Mouse (Mus musculus): ENCODE results near the gene Pip5k1c. TPM values are rescaled to one million over a fixed set of nuclear protein-coding genes. Genes with fewer than 3 reads are reported as not detected.
A peak's percentile ranks its signal among the peaks of the same experiment; 100 is the strongest.

Gene Pip5k1c
- polyA plus RNA-seq, 1 experiment from 2014 or later = 62.9 TPM

DNA sequence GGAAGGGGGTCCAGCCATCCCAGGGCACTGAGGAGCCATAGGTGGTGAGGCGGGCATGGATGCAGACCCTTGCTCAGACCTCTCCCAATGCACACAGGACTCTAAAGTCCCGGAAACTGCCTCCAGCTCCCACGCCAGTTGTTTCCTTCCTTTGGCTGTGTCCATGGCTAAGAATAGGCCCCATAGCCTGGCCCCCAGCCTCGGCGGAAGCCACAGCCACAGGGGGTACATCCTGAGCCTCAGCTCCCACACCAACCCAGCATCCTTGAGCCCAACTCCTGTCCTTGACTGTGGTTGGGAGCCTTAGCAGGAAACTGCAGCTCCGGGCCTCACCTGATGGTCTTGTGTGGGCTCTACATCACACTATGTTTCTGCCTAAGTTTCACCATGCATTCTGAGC, 34.1 kb downstream of the Pip5k1c start:
- no peaks in the 10 kb centered on the region for H3K27me3 ChIP-seq (ENCODE audit: insufficient read depth, low read length)
- no peak overlapping the region for H3K4me3 ChIP-seq (ENCODE audit: low read length)
- no peaks in the 10 kb centered on the region for H3K9me3 ChIP-seq (ENCODE audit: low read length)
- H3K4me1 ChIP-seq (ENCODE audit: insufficient read depth, low read length) = peaks cover 33% of the 10 kb centered on the region
- WGBS = 76% methylated on average over 6 of the region's 6 CpGs
- peaks cover 51% of the 10 kb centered on the region for H3K36me3 ChIP-seq (ENCODE audit: insufficient read depth, low read length)
- H3K27ac ChIP-seq (ENCODE audit: low read length) = peak overlapping the region; percentile 76
- no peak overlapping the region for H3K9ac ChIP-seq (replicated peaks; ENCODE audit: low read length)
- no peak overlapping the region for H3K4me2 ChIP-seq (replicated peaks; ENCODE audit: low read depth, low read length)
- peak; percentile 17; the same call in 1 of the 2 replicates for ATAC-seq (ENCODE audit: low FRiP score, low TSS enrichment)

- peaks cover 43% of the 10 kb centered on the region for H3K36me3 ChIP-seq (ENCODE audit: insufficient read depth, low read length)
- no peak for ATAC-seq (ENCODE audit: low FRiP score, low TSS enrichment)
- H3K4me2 ChIP-seq (replicated peaks; ENCODE audit: low read depth, low read length) = peak overlapping the region; percentile 34; the same call in 1 of the 2 replicates
- H3K9me3 ChIP-seq (ENCODE audit: low read length) = no peaks in the 10 kb centered on the region
- H3K27ac ChIP-seq (ENCODE audit: low read length) = peak overlapping the region; percentile 89
- 0 out of 2 replicates have a peak, but pooled peaks cover 3% of the 10 kb centered on the region for H3K27me3 ChIP-seq (ENCODE audit: insufficient read depth, low read length)
- peaks cover 29% of the 10 kb centered on the region for H3K4me1 ChIP-seq (ENCODE audit: insufficient read depth, low read length)
- no peak overlapping the region for H3K4me3 ChIP-seq (ENCODE audit: low read length)
- WGBS = 12% methylated on average over 2 of the region's 2 CpGs
- 0 out of 2 replicates have a peak overlapping the region, but pooled peaks have one; percentile 3 for H3K9ac ChIP-seq (replicated peaks; ENCODE audit: low read length)
Measured at GRCm38 (mm10) chr10:81327959-81328358, 35.2 kb downstream of the Pip5k1c start.

DNA sequence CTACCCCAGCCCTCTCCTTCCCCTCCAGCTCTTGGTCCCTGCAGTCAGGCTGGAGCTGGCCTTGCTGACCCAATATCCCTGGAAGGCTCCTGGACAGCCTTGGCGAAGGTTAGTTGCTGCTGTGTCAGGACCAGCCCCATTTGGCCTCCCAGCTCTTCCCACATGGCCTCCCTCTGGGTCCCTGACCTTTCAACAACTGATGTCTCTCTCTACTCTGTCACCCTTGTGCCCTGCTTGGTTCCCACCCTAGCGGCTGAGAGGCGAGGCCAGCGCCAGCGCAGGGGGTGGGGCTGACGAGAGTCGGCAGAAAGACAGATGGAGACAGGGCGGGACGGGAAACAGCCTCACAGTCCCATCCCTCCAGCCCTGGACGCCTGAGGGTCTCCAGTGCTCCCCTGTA, 35.6 kb downstream of the Pip5k1c start, which contains the start of gene Tbxa2r:
TSS of gene Tbxa2r (plus strand) at position 346 of the 400 bp plus-strand sequence.
- peaks cover 29% of the 10 kb centered on the region for H3K4me1 ChIP-seq (ENCODE audit: insufficient read depth, low read length)
- 0 out of 2 replicates have a peak, but pooled peaks cover 4% of the 10 kb centered on the region for H3K27me3 ChIP-seq (ENCODE audit: insufficient read depth, low read length)
- peak within 1 kb of the TSS; percentile 34 for H3K4me2 ChIP-seq (replicated peaks; ENCODE audit: low read depth, low read length)
- H3K27ac ChIP-seq (ENCODE audit: low read length) = peak within 1 kb of the TSS; percentile 89
- peak within 1 kb of the TSS; percentile 31 for H3K9ac ChIP-seq (replicated peaks; ENCODE audit: low read length)
- 12% methylated on average over 10 of the region's 10 CpGs for WGBS
- ATAC-seq (ENCODE audit: low FRiP score, low TSS enrichment) = peak; percentile 39
- H3K9me3 ChIP-seq (ENCODE audit: low read length) = no peaks in the 10 kb centered on the region
- peaks cover 39% of the 10 kb centered on the region for H3K36me3 ChIP-seq (ENCODE audit: insufficient read depth, low read length)
- H3K4me3 ChIP-seq (ENCODE audit: low read length) = peak within 1 kb of the TSS; percentile 26

DNA sequence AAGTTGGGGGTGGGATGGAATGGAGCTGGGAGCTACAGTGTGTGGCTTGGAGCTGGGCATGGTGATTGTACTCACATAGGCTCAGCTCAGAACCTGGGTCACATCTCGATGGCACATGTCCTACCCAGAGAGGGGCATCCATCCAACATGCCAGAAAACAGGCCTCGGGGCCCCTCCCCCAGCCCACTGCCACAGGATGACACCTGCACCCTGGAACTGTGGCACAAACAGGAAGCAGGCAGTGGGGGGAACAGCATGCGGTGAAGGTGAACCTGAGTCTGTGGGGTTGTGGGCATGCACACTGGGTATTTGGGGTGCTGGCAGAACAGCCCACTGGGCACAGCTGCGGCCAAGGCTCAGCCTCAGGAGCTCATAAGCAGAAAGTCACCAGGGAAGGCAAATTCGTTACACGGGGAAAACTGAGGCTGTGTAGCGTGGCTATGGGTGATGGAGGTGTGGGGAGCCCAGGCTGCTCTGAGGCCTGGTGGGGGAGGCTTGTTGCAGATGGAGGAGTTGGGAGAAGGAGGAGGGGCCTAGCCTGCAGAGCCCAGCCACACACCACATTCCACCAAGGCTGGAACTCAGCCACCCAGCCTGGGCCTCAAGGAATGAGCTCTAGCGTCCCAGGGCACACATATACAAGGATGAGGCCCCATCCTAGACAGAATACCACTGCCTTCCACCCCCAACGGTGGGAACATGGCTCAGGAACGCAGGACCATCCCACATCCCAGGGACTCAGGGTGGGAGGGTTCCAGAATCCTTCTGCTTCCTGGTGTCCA, 36.6 kb downstream of the Pip5k1c start:
- H3K4me1 ChIP-seq (ENCODE audit: insufficient read depth, low read length) = peaks cover 33% of the 10 kb centered on the region
- H3K36me3 ChIP-seq (ENCODE audit: insufficient read depth, low read length) = peaks cover 29% of the 10 kb centered on the region
- peak; percentile 69 for ATAC-seq (ENCODE audit: low FRiP score, low TSS enrichment)
- H3K9ac ChIP-seq (replicated peaks; ENCODE audit: low read length) = peak overlapping the region; percentile 31
- H3K4me3 ChIP-seq (ENCODE audit: low read length) = peak overlapping the region; percentile 26
- WGBS = 50% methylated on average over 10 of the region's 10 CpGs
- H3K4me2 ChIP-seq (replicated peaks; ENCODE audit: low read depth, low read length) = peak overlapping the region; percentile 34
- H3K27ac ChIP-seq (ENCODE audit: low read length) = peak overlapping the region; percentile 89
- no peaks in the 10 kb centered on the region for H3K9me3 ChIP-seq (ENCODE audit: low read length)
- H3K27me3 ChIP-seq (ENCODE audit: insufficient read depth, low read length) = 0 out of 2 replicates have a peak, but pooled peaks cover 4% of the 10 kb centered on the region

- peaks cover 23% of the 10 kb centered on the region for H3K36me3 ChIP-seq (ENCODE audit: insufficient read depth, low read length)
- no peaks in the 10 kb centered on the region for H3K9me3 ChIP-seq (ENCODE audit: low read length)
- peak overlapping the region; percentile 26; the same call in 1 of the 2 replicates for H3K4me3 ChIP-seq (ENCODE audit: low read length)
- peaks cover 39% of the 10 kb centered on the region for H3K4me1 ChIP-seq (ENCODE audit: insufficient read depth, low read length)
- H3K4me2 ChIP-seq (replicated peaks; ENCODE audit: low read depth, low read length) = peak overlapping the region; percentile 34
- WGBS = 58% methylated on average over 4 of the region's 4 CpGs
- H3K27ac ChIP-seq (ENCODE audit: low read length) = peak overlapping the region; percentile 89
- H3K27me3 ChIP-seq (ENCODE audit: insufficient read depth, low read length) = 0 out of 2 replicates have a peak, but pooled peaks cover 4% of the 10 kb centered on the region
- H3K9ac ChIP-seq (replicated peaks; ENCODE audit: low read length) = peak overlapping the region; percentile 14
- ATAC-seq (ENCODE audit: low FRiP score, low TSS enrichment) = no peak
Measured at GRCm38 (mm10) chr10:81330007-81330406, 37.2 kb downstream of the Pip5k1c start.

- H3K9ac ChIP-seq (replicated peaks; ENCODE audit: low read length) = peak overlapping the region; percentile 27
- WGBS = 29% methylated on average over 29 of the region's 29 CpGs
- no peaks in the 10 kb centered on the region for H3K9me3 ChIP-seq (ENCODE audit: low read length)
- H3K4me3 ChIP-seq (ENCODE audit: low read length) = peak overlapping the region; percentile 15
- H3K4me1 ChIP-seq (ENCODE audit: insufficient read depth, low read length) = peaks cover 50% of the 10 kb centered on the region
- 0 out of 2 replicates have a peak, but pooled peaks cover 4% of the 10 kb centered on the region for H3K27me3 ChIP-seq (ENCODE audit: insufficient read depth, low read length)
- H3K27ac ChIP-seq (ENCODE audit: low read length) = no peak overlapping the region
- peak overlapping the region; percentile 39 for H3K4me2 ChIP-seq (replicated peaks; ENCODE audit: low read depth, low read length)
- H3K36me3 ChIP-seq (ENCODE audit: insufficient read depth, low read length) = peaks cover under 1% of the 10 kb centered on the region; the same call in 1 of the 2 replicates
- ATAC-seq (ENCODE audit: low FRiP score, low TSS enrichment) = no peak
Measured at GRCm38 (mm10) chr10:81332277-81332676, 39.5 kb downstream of the Pip5k1c start.

- H3K9me3 ChIP-seq (ENCODE audit: low read length) = no peaks in the 10 kb centered on the region
- ATAC-seq (ENCODE audit: low FRiP score, low TSS enrichment) = no peak
- H3K27ac ChIP-seq (ENCODE audit: low read length) = peak overlapping the region; percentile 71; the same call in 1 of the 2 replicates
- peak overlapping the region; percentile 34 for H3K9ac ChIP-seq (replicated peaks; ENCODE audit: low read length)
- H3K27me3 ChIP-seq (ENCODE audit: insufficient read depth, low read length) = 0 out of 2 replicates have a peak, but pooled peaks cover 4% of the 10 kb centered on the region
- peaks cover 37% of the 10 kb centered on the region for H3K4me1 ChIP-seq (ENCODE audit: insufficient read depth, low read length)
- H3K36me3 ChIP-seq (ENCODE audit: insufficient read depth, low read length) = no peaks in the 10 kb centered on the region
- H3K4me2 ChIP-seq (replicated peaks; ENCODE audit: low read depth, low read length) = no peak overlapping the region
- 39% methylated on average over 11 of the region's 11 CpGs for WGBS
- H3K4me3 ChIP-seq (ENCODE audit: low read length) = no peak overlapping the region
Measured at GRCm38 (mm10) chr10:81334324-81334723, 41.6 kb downstream of the Pip5k1c start.

- H3K27me3 ChIP-seq (ENCODE audit: insufficient read depth, low read length) = 0 out of 2 replicates have a peak, but pooled peaks cover 4% of the 10 kb centered on the region
- no peaks in the 10 kb centered on the region for H3K36me3 ChIP-seq (ENCODE audit: insufficient read depth, low read length)
- 41% methylated on average over 19 of the region's 19 CpGs for WGBS
- peak overlapping the region; percentile 82 for H3K27ac ChIP-seq (ENCODE audit: low read length)
- no peak overlapping the region for H3K4me3 ChIP-seq (ENCODE audit: low read length)
- no peaks in the 10 kb centered on the region for H3K9me3 ChIP-seq (ENCODE audit: low read length)
- H3K9ac ChIP-seq (replicated peaks; ENCODE audit: low read length) = peak overlapping the region; percentile 29; the same call in 1 of the 2 replicates
- H3K4me2 ChIP-seq (replicated peaks; ENCODE audit: low read depth, low read length) = no peak overlapping the region
- ATAC-seq (ENCODE audit: low FRiP score, low TSS enrichment) = peak; percentile 46; the same call in 1 of the 2 replicates
- peaks cover 27% of the 10 kb centered on the region for H3K4me1 ChIP-seq (ENCODE audit: insufficient read depth, low read length)
Measured at GRCm38 (mm10) chr10:81335393-81336340, 42.9 kb downstream of the Pip5k1c start.

DNA sequence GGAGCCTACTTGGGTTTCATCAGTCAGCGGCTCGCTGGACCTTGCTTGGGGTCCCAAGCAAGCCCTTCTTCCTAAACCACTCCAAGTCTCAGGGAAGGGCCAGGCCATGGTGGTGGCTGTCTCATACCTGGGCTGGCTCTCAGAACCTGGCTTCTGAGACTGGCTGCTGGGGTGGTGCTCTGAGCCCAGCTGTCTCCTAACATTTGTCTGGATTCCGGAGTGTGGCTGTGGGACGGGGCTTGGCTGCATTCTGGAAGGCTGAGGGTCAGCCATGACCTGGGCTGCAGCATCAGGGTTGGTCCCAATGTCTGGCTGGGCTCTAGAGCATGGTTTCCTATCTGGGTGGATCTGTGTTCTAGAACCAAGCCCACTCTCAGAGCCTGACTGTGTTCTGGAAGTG, 43.8 kb downstream of the Pip5k1c start:
- no peaks in the 10 kb centered on the region for H3K36me3 ChIP-seq (ENCODE audit: insufficient read depth, low read length)
- peaks cover 11% of the 10 kb centered on the region; the same call in 1 of the 2 replicates for H3K27me3 ChIP-seq (ENCODE audit: insufficient read depth, low read length)
- H3K4me2 ChIP-seq (replicated peaks; ENCODE audit: low read depth, low read length) = no peak overlapping the region
- H3K9ac ChIP-seq (replicated peaks; ENCODE audit: low read length) = no peak overlapping the region
- 80% methylated on average over 4 of the region's 4 CpGs for WGBS
- H3K9me3 ChIP-seq (ENCODE audit: low read length) = no peaks in the 10 kb centered on the region
- no peak overlapping the region for H3K4me3 ChIP-seq (ENCODE audit: low read length)
- no peak for ATAC-seq (ENCODE audit: low FRiP score, low TSS enrichment)
- peaks cover 27% of the 10 kb centered on the region for H3K4me1 ChIP-seq (ENCODE audit: insufficient read depth, low read length)
- peak overlapping the region; percentile 82; the same call in 1 of the 2 replicates for H3K27ac ChIP-seq (ENCODE audit: low read length)

Measured in kidney, embryonic 16.5 days (tissue).